Mouse (Mus musculus) frontal cortex, postnatal 25 days (tissue): ENCODE measurements at regions not wholly inside any gene's neighbourhood (a gene's known extent, or its start where the extent isn't known, plus 50 kb on each side); places are given as distances from the start of the nearest gene placed in this dataset.
A peak's percentile ranks its signal among the peaks of the same experiment; 100 is the strongest.
"Not testable (repeated sequence)": the region's sequence is repeated elsewhere in the genome, so short reads cannot be mapped to it uniquely, and the experiment has no call there.

ENCODE experiments used
- DNase-seq, 2 experiments: peaks; one replicate each; pipeline ENCODE4 v3.0.0; 2022; ENCODE audit warnings: low spot score in 2 of 2

- DNase-seq: not testable (repeated sequence)
These were observed 581.3 kb downstream of the H2al1n start for GRCm38 (mm10) chrX:14792261-14792660.

- no peak for DNase-seq
These were observed 624.9 kb downstream of the H2al1n start for GRCm38 (mm10) chrX:14835862-14836261.

- no peak for DNase-seq
These were observed 628.9 kb downstream of the H2al1n start for GRCm38 (mm10) chrX:14839740-14840419.

DNA sequence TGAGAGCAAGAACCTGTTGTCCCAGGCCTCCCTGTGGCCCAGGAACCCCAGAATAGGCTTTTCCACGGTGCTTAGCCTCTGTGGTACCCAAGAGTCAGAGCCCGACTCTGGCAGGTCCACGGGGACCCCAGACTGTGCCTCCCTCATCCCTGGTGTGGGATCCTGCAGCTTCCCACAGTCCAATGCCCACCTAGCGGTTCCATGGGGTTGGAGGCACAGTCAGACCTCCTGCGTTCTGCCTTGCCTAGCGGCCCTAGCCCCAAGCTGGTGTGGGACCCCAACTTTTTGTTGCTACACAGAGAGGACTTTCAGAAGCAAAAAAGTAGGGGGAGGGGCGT is 629.4 kb downstream of the H2al1n start:
- no peak for DNase-seq

GRCm38 (mm10) chrX:14845353-14845752 is 634.4 kb downstream of the H2al1n start:
- DNase-seq: no peak

- DNase-seq: peak in 1 of 2 experiments; percentile 2
These were observed 673.7 kb downstream of the H2al1n start for GRCm38 (mm10) chrX:14884612-14885011.
